Mouse (Mus musculus) G1E (cell line): ENCODE data around the gene Pan2.

Source experiments
- CTCF ChIP-seq: IDR thresholded peaks from 2 replicates; pipeline ENCODE4 v1.5.1; 2012; ENCODE audit warnings: low read depth, low read length, inconsistent platforms, mixed read lengths
- GATA1 ChIP-seq: IDR thresholded peaks from 2 replicates; pipeline ENCODE4 v1.6.1; 2012; ENCODE audit warnings: borderline replicate concordance, low read length, inconsistent platforms, mixed read lengths

GRCm38 (mm10) chr10:128297622-128298021, 5.5 kb upstream of the Pan2 start:
- TF ChIP-seq CTCF = no peak
- TF ChIP-seq GATA1 = no peak
